Mouse (Mus musculus) liver, embryonic 12.5 days (tissue): ENCODE data around the gene Olfr722. TPM values are rescaled to one million over a fixed set of nuclear protein-coding genes. Genes with fewer than 3 reads are reported as not detected.
"Not testable (repeated sequence)": the region's sequence is repeated elsewhere in the genome, so short reads cannot be mapped to it uniquely, and the experiment has no call there.

Experiments used
- ATAC-seq: fragments of 200-750 bp; cut with Nextera tagmentation; 2 replicates; pipeline ENCODE4 v1.8.0; 2017; ENCODE audit warnings: moderate number of reproducible peaks, mild to moderate bottlenecking, moderate library complexity
- H3K27ac ChIP-seq: fragments of 300-500 bp; sonication (generic); 2 replicates; pipeline ENCODE4 v1.5.1; 2016; ENCODE audit warnings: mild to moderate bottlenecking
- H3K27me3 ChIP-seq: fragments of 300-500 bp; sonication (generic); replicated peaks from 2 replicates; pipeline ENCODE4 v1.6.1; 2016; ENCODE audit warnings: mild to moderate bottlenecking, moderate library complexity
- H3K36me3 ChIP-seq: fragments of 300-500 bp; sonication (generic); 2 replicates; pipeline ENCODE4 v1.6.1; 2016; ENCODE audit warnings: mild to moderate bottlenecking, moderate library complexity
- H3K4me1 ChIP-seq: fragments of 300-500 bp; sonication (generic); 2 replicates; pipeline ENCODE4 v1.6.1; 2016
- H3K4me2 ChIP-seq: fragments of 300-500 bp; sonication (generic); 2 replicates; pipeline ENCODE4 v1.6.1; 2016; ENCODE audit warnings: mild to moderate bottlenecking, moderate library complexity
- H3K4me3 ChIP-seq: fragments of 300-500 bp; sonication (generic); 2 replicates; pipeline ENCODE4 v1.5.1; 2016; ENCODE audit warnings: mild to moderate bottlenecking, moderate library complexity
- H3K9ac ChIP-seq: fragments of 300-500 bp; sonication (generic); 2 replicates; pipeline ENCODE4 v1.6.1; 2016; ENCODE audit warnings: mild to moderate bottlenecking, moderate library complexity
- H3K9me3 ChIP-seq: fragments of 300-500 bp; sonication (generic); replicated peaks from 2 replicates; pipeline ENCODE4 v1.6.1; 2016; ENCODE audit warnings: mild to moderate bottlenecking, moderate library complexity
- polyA plus RNA-seq: library from polyadenylated mRNA; unstranded; fragments of >200 nt; fragmentation: Nextera tagmentation; extraction: Ambion mirVana; gene quantifications from 2 replicates; pipeline ENCODE4 v1.2.1, GENCODE M21; 2016

Gene Olfr722
- polyA plus RNA-seq = not detected in 2 replicates

DNA sequence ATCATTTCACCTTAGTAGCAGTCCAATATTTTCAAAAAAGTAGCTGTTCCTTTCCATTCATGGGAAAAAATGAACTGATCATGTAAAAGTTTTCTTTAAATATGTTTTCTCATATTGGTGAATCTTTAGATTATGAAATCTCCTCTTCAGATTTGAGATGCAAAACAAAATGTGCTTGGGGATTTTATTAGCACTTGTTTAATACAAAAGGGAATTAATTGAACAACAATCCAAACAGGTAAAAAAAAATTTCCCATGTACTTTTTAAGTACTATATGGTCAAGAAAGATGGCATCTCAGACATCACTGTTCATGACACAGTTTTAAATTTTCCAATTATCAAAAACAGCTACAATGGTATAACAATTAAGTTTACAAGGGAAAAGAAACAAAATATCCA, at the start of gene Olfr722:
Olfr722 (minus strand) TSS at position 101 of the 400 bp plus-strand sequence.
- no peak for ATAC-seq
- Histone ChIP-seq H3K36me3 (no peaks in the 10 kb centered on the region), H3K27ac (no peak within 1 kb of the TSS), H3K9me3 (no peaks in the 10 kb centered on the region), H3K4me3 (no peak within 1 kb of the TSS), H3K9ac (no peak within 1 kb of the TSS), H3K4me2 (no peak within 1 kb of the TSS), H3K4me1 (no peaks in the 10 kb centered on the region), H3K27me3 (no peaks in the 10 kb centered on the region)

DNA sequence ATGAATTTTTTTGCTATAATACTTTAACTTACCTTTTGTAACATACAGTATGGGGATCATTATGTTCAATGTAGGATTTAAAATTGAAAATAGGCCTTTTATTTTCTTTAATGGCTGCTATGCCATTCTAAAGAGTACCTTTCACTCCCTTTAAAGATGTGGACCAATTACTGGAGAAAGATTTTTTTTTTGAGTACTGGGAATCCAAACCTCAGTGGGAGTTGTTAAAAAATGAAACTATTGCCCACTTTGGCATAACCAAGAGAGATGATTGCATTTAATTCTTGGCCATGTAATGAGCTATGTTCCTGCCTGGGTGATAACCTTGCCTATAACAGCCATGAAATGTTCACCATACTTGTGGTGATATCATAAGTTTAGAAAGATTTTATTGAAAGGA, 29.9 kb upstream of the Olfr722 start, which contains the start of gene Olfr723:
Olfr723 (minus strand) TSS at position 101 of the 400 bp plus-strand sequence.
- not testable (repeated sequence) for H3K27ac ChIP-seq, H3K9ac ChIP-seq, H3K4me1 ChIP-seq, ATAC-seq, H3K36me3 ChIP-seq, H3K9me3 ChIP-seq, H3K27me3 ChIP-seq, H3K4me2 ChIP-seq, H3K4me3 ChIP-seq

DNA sequence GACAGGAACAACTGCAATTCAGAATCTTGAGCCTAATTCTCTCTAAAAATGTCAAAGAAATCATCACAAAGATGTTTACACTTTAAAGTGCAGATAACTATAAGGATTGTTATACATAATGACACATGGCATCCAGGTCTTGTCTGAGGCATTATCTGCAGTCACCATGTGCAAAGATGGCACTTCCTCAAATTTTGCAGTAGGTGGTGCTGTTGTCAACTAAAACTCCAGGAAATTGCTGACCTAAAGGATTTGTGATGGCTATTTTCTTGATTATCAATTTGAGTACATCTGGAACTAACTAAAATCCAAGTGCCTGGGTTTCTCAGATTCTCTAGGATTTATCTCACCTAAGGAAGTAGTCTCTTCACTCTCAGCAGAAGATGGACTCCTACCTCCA, 41.4 kb downstream of the Olfr722 start:
- H3K27me3 ChIP-seq = no peaks in the 10 kb centered on the region
- no peak overlapping the region for H3K4me2 ChIP-seq
- no peak overlapping the region for H3K27ac ChIP-seq
- no peak overlapping the region for H3K4me3 ChIP-seq
- no peaks in the 10 kb centered on the region for H3K4me1 ChIP-seq
- no peaks in the 10 kb centered on the region for H3K9me3 ChIP-seq
- no peak overlapping the region for H3K9ac ChIP-seq
- H3K36me3 ChIP-seq = no peaks in the 10 kb centered on the region
- no peak for ATAC-seq

Other genes with a start within 250 kb of the Olfr722 start
- gene Armh4, start 118.6 kb downstream of the Olfr722 start, polyA plus RNA-seq = 2.2 and 3.9 TPM in 2 replicates
- not detected in 2 replicates for gene Olfr723, start 29.8 kb upstream of the Olfr722 start, polyA plus RNA-seq
- not detected in 2 replicates for gene Olfr724, start 61.3 kb upstream of the Olfr722 start, polyA plus RNA-seq
- gene Olfr725, start 138.4 kb upstream of the Olfr722 start, polyA plus RNA-seq = not detected in 2 replicates
- not detected in 2 replicates for gene Olfr726, start 189.0 kb upstream of the Olfr722 start, polyA plus RNA-seq
- not detected in 2 replicates for gene Olfr727, start 221.2 kb upstream of the Olfr722 start, polyA plus RNA-seq
- gene Olfr728, start 240.7 kb upstream of the Olfr722 start, polyA plus RNA-seq = not detected in 2 replicates